Mouse (Mus musculus): ENCODE data around the gene Hoxd10. TPM values are rescaled to one million over a fixed set of nuclear protein-coding genes. Genes with fewer than 3 reads are reported as not detected.

Hoxd10 gene
- 24.9 TPM for polyA plus RNA-seq (2014; fragmentation: Illumina TruSeq; extraction: RNeasy Lipid Tissue Mini Kit (QIAGEN cat#74804); ENCODE audit: low read depth, low replicate concordance)

DNA sequence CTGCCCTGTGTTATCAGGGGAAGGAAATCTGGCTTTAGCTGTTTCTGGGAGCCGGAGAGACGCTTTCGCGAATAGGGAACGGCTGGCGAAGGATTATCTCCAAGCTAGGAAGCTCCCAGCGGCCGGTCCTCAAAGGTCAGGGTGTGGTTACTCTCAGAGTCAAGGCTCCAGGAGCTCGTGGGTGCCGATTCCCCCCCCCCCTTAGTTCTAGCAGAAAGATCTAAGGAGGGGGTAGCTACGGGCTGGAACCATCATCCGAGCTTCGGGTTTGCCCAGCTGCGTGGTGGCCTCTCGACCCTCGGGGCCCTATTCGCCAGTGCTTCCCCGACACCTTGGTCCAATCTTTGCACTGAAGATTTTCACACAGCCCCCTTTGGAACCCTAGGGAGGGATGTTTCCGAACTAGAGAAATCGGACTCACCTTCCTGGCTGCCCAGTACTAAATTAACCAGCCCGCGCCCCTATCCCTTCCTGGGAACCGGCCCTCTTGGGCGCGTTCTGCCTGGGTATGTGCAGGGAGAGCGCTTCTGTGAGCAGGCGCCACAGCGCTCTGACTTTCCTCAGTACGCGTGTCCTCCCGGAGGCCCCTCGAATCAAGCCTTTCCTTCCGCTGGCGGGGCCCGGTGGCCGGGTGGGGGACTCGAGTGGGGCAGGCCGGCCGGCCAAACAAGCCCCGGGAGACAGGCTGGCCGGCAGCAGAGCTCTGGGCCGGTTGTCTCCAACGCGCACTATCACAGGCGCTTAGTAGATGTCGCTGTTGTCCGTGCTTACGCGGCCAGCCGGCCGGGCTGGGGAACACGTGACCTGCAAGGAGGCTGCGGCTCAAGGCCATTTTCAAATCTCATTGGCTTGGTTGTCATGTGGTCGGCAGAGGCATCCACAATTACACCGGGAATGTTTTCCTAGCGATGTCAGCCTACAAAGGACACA is at the start of gene Hoxd10:
TSS of gene Hoxd10 (plus strand) at position 903 of the 930 bp plus-strand sequence.

GRCm38 (mm10) chr2:74659507-74660005 is 32.2 kb upstream of the Hoxd10 start, which contains the start of gene Evx2:
Gene Evx2 (minus strand): TSS chr2:74659557.

DNA sequence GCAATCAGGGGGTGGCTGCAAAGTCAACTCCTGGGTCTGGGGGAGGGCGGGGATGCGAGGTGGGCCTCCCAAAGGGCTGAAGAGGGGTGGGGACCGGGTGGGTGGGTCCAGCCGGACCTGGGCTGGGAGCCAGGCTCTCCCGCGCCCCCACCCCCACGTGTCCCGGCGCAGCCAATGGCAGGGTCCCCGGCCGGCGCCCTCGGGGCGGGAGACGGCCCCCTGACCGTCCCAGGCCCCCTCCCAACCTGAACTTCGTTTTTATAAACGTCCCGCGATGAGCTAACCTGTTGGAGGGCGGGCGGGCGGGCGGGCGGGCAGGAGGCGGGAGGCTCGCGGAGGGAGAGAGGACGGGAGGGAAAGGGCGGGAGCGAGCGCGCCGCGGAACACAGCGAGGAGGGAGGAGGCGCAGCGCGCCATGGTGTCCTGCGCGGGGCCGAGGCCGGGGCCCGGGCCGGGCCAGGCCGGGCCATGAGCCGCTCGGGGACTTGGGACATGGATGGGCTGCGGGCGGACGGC is 23.8 kb upstream of the Hoxd10 start, which contains the start of gene Hoxd13:
TSS of gene Hoxd13 (plus strand) at position 469 of the 516 bp plus-strand sequence.

DNA sequence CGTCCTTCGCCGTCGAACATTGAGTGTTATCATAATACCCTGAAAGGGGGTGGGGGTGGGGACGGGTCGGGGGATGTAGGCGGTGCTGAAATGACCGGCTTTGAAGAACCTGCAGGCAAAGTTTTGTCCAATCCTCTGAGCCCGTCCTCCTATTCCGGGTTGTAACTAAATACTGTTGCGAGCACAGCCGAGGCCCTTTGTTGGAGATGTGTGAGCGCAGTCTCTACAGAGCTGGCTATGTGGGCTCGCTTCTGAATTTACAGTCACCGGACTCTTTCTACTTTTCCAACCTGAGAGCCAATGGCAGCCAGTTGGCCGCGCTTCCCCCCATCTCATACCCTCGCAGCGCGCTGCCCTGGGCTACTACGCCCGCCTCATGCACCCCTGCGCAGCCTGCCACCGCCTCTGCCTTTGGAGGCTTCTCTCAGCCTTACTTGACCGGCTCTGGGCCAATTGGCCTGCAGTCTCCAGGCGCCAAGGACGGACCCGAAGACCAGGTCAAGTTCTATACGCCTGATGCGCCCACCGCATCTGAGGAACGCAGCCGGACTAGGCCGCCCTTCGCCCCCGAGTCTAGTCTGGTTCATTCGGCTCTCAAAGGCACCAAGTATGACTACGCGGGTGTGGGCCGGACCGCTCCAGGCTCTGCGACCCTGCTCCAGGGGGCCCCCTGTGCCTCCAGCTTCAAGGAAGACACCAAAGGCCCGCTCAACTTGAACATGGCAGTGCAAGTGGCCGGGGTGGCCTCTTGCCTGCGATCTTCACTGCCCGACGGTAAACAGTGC is 16.7 kb upstream of the Hoxd10 start, which contains the start of gene Hoxd12:
TSS of gene Hoxd12 (plus strand) at position 133 of the 785 bp plus-strand sequence.

DNA sequence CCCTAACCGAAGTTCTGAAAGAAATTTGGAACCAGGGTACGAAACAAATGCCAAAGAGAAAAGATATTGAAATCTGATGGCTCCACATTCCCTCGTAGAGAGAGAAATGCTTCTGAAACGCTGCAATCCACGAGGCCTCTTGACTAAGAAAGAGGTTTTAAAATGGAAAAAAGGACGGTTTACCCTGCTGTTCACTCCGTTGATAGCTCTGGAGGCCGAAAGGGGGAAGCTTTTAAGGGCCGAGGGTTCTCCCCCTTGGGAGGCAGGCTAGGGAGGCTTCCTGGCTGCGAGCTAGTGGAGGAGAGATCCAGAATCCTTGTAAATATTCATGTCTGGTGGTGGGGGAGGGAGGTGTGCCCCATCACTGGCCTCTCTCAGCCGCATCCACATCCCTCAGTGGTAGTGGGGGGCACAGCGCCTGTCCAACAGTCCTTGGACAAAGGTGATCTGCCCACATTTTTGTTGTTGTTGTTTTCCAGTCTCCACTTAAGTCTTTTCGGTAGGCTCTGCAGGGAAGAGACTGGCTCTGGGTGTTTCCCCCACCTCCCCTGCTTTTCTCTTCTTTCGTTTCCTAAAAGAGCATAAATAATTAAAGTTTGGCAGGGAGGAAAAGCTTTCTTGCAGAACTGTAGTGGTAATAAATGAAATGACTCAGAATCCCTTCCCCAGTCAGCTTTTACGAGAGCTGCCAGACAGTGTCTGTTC is 12.7 kb upstream of the Hoxd10 start, which contains the start of gene Hoxd11:
TSS of gene Hoxd11 (plus strand) at position 667 of the 705 bp plus-strand sequence.

GRCm38 (mm10) chr2:74697567-74698121 is 5.9 kb downstream of the Hoxd10 start, which contains the start of gene Hoxd9:
Gene Hoxd9 (plus strand): TSS chr2:74697727.

DNA sequence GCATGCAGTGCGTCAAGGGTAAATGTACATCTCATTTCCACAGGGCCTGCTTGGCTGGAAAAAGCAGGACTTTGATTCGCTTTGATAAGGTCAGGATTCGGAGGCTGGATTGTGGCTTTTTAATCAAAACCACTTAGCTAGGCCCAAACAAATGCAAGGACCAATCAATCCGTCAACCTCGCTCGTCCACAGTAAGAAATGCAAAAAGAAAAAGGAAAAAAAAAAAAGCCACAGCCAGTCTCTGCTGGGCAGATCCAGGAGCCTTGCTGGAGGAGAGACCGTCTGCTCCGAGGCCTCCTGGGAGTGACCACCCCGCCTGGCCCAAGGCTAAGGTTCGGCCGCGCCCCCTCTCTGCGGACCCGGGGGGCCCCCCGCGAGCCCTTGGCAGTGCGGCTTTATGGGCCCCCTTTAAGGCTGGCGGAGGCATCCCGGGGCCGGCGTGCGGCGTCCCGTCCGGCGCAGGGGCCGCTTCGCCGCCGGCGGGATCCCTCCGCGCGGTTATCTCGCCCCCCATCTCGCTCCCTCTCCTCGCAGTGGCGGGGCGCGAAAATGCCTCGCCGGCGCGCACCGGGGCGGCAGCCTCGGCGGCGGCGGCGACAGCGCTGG is 12.8 kb downstream of the Hoxd10 start, which contains the start of gene Hoxd8:
TSS of gene Hoxd8 (plus strand) at position 223 of the 606 bp plus-strand sequence.

DNA sequence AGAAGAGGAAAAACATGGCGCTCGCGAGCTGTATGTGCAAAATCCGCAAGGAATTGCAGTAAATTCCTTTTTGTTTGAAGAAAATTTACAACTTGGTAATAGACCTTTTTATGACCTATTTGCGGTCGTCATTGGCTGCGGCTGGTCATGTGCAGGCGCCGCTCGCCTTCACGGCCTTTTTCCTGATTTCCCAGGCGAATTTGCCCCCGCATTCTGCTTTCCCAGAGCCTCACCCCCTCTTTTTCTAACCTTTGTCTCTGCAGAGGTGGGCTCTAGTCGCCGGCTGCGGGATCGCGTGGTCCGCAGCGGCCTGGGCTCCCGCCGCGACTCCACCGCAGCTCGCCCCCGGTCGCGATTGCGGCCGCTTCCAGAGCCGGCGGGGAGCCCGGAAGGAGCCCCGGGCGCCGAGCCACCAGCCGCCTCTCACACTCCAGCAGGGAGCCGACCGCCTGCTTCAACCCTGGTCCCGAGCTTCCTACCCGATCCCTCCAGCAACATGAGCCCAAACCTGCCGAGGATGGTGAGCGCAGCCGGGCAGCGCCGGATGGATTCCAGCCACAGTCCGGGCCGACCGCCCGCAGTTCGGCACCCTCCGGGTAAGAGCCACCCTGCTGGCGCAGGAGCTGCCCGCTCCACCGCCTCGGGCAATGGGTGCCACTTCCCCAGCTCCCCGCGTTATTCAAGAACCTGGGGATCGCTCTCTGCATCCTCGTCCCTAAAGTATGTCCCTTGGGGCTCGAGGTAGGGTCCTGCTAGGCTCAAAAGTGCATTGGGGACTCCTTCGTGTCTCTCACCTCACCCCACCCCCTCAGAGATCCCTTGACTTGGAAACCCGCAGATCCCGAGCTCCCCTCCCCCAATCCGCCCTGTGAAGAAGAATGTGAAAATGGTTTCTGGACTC is 20.2 kb downstream of the Hoxd10 start, which contains the start of the genes Hoxd3 and Hoxd4:
TSS of gene Hoxd3 (plus strand) at position 207 of the 901 bp plus-strand sequence.
TSS of gene Hoxd4 (plus strand) at position 209 of the 901 bp plus-strand sequence.

GRCm38 (mm10) chr2:74726551-74726950 is 34.8 kb downstream of the Hoxd10 start, which contains the start of gene Gm28230:
Gene Gm28230 (plus strand): TSS chr2:74726728.

Other genes starting within 250 kb of the Hoxd10 start
- 17.8 TPM for gene Lnpk, start 112.5 kb upstream of the Hoxd10 start, polyA plus RNA-seq (2014; fragmentation: Illumina TruSeq; extraction: RNeasy Lipid Tissue Mini Kit (QIAGEN cat#74804); ENCODE audit: low read depth, low replicate concordance)
- not detected for gene Evx2, start 32.4 kb upstream of the Hoxd10 start, polyA plus RNA-seq (2014; fragmentation: Illumina TruSeq; extraction: RNeasy Lipid Tissue Mini Kit (QIAGEN cat#74804); ENCODE audit: low read depth, low replicate concordance)
- gene Hoxd13, start 23.6 kb upstream of the Hoxd10 start, polyA plus RNA-seq (2014; fragmentation: Illumina TruSeq; extraction: RNeasy Lipid Tissue Mini Kit (QIAGEN cat#74804); ENCODE audit: low read depth, low replicate concordance) = not detected
- not detected for gene Hoxd12, start 16.9 kb upstream of the Hoxd10 start, polyA plus RNA-seq (2014; fragmentation: Illumina TruSeq; extraction: RNeasy Lipid Tissue Mini Kit (QIAGEN cat#74804); ENCODE audit: low read depth, low replicate concordance)
- gene Hoxd11, start 12.4 kb upstream of the Hoxd10 start, polyA plus RNA-seq (2014; fragmentation: Illumina TruSeq; extraction: RNeasy Lipid Tissue Mini Kit (QIAGEN cat#74804); ENCODE audit: low read depth, low replicate concordance) = 3.2 TPM
- 30.3 TPM for gene Hoxd9, start 5.8 kb downstream of the Hoxd10 start, polyA plus RNA-seq (2014; fragmentation: Illumina TruSeq; extraction: RNeasy Lipid Tissue Mini Kit (QIAGEN cat#74804); ENCODE audit: low read depth, low replicate concordance)
- gene Hoxd8, start 12.7 kb downstream of the Hoxd10 start, polyA plus RNA-seq (2014; fragmentation: Illumina TruSeq; extraction: RNeasy Lipid Tissue Mini Kit (QIAGEN cat#74804); ENCODE audit: low read depth, low replicate concordance) = 197 TPM
- gene Hoxd3, start 20.0 kb downstream of the Hoxd10 start, polyA plus RNA-seq (2014; fragmentation: Illumina TruSeq; extraction: RNeasy Lipid Tissue Mini Kit (QIAGEN cat#74804); ENCODE audit: low read depth, low replicate concordance) = 2.8 TPM
- gene Hoxd4, start 20.0 kb downstream of the Hoxd10 start, polyA plus RNA-seq (2014; fragmentation: Illumina TruSeq; extraction: RNeasy Lipid Tissue Mini Kit (QIAGEN cat#74804); ENCODE audit: low read depth, low replicate concordance) = 5.3 TPM
- gene Gm28230, start 34.8 kb downstream of the Hoxd10 start, polyA plus RNA-seq (2014; fragmentation: Illumina TruSeq; extraction: RNeasy Lipid Tissue Mini Kit (QIAGEN cat#74804); ENCODE audit: low read depth, low replicate concordance) = 0.77 TPM
- 0.24 TPM for gene Hoxd1, start 71.1 kb downstream of the Hoxd10 start, polyA plus RNA-seq (2014; fragmentation: Illumina TruSeq; extraction: RNeasy Lipid Tissue Mini Kit (QIAGEN cat#74804); ENCODE audit: low read depth, low replicate concordance)
- 235 TPM for gene Mtx2, start 133.9 kb downstream of the Hoxd10 start, polyA plus RNA-seq (2014; fragmentation: Illumina TruSeq; extraction: RNeasy Lipid Tissue Mini Kit (QIAGEN cat#74804); ENCODE audit: low read depth, low replicate concordance)

Measured in kidney, adult 10 weeks (tissue).